Mouse (Mus musculus) cortical plate, adult 2 months (tissue): ENCODE measurements around the gene Gm7995.
"Not testable (repeated sequence)": the region's sequence is repeated elsewhere in the genome, so short reads cannot be mapped to it uniquely, and the experiment has no call there.

Experiments used
- CTCF ChIP-seq: fragments of 200-500 bp; IDR thresholded peaks from 2 replicates; pipeline ENCODE4 v1.5.1; 2011; ENCODE audit warnings: mild to moderate bottlenecking, control low read depth, low read length; ENCODE audit not compliant: insufficient read depth; ENCODE audit errors: extremely low read depth
- POLR2A ChIP-seq: fragments of 200-500 bp; IDR thresholded peaks from 2 replicates; pipeline ENCODE4 v1.6.1; 2011; ENCODE audit warnings: mild to moderate bottlenecking, low read length, control low read depth; ENCODE audit not compliant: insufficient read depth; ENCODE audit errors: extremely low read depth

DNA sequence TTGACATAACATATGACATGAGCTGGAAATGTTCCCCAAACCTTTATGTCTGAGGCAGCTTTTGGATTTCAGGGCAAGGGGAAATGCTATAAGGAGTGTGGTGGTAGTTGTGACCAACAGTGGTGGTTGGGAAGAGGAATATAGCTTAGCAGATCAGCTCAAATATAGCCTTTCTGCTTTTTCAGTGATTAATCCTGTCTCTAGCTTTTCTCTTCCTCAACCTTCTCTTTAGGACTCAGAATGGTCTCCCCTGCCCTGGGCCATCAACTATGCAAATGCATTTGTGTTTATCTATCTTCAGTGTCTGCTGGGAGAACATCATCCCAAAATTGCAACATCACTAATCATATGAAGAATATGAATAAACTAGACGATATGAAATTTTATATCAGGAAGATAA, at the start of gene Gm7995:
- not testable (repeated sequence) for TF ChIP-seq CTCF, POLR2A
